Mouse (Mus musculus): ENCODE results near the gene Was. TPM values are rescaled to one million over a fixed set of nuclear protein-coding genes. Genes with fewer than 3 reads are reported as not detected.
"Not testable (repeated sequence)": the region's sequence is repeated elsewhere in the genome, so short reads cannot be mapped to it uniquely, and the experiment has no call there.

Was gene
- polyA plus RNA-seq, 1 experiment: 6.0 TPM

- Histone ChIP-seq H3K4me1 (ENCODE audit: control insufficient read depth, insufficient read depth, insufficient read length, low read length) (peaks cover 2% of the 10 kb centered on the region; the same call in 1 of the 2 replicates), H3K36me3 (ENCODE audit: control insufficient read depth, insufficient read depth, low read length) (no peaks in the 10 kb centered on the region), H3K27me3 (ENCODE audit: control insufficient read depth, insufficient read depth, low read length) (no peaks in the 10 kb centered on the region), H3K4me3 (ENCODE audit: low read depth, low read length) (peak overlapping the region; percentile 54), H3K27ac (ENCODE audit: insufficient read depth, low read depth, low read length) (peak overlapping the region; percentile 83)
- WGBS: 13% methylated on average over 19 of the region's 19 CpGs
- TF ChIP-seq CTCF (IDR thresholded peaks at IDR 0.05; ENCODE audit: extremely low read depth, insufficient read length, insufficient replicate concordance, low read depth, low read length): no peak
- TF ChIP-seq POLR2A (IDR thresholded peaks at IDR 0.05; ENCODE audit: low read depth, low read length): no peak
These were observed 6.5 kb upstream of the Was start for GRCm38 (mm10) chrX:8096787-8097242.

GRCm38 (mm10) chrX:8096068-8096786 is 5.9 kb upstream of the Was start:
- H3K4me3 ChIP-seq (ENCODE audit: low read depth, low read length): peak overlapping the region; percentile 54
- not testable (repeated sequence) for H3K36me3 ChIP-seq (ENCODE audit: control insufficient read depth, insufficient read depth, low read length); H3K27me3 ChIP-seq (ENCODE audit: control insufficient read depth, insufficient read depth, low read length); H3K4me1 ChIP-seq (ENCODE audit: control insufficient read depth, insufficient read depth, insufficient read length, low read length)
- peak overlapping the region; percentile 83 for H3K27ac ChIP-seq (ENCODE audit: insufficient read depth, low read depth, low read length)
- WGBS: 6% methylated on average over 29 of the region's 48 CpGs

- H3K27ac ChIP-seq (ENCODE audit: insufficient read depth, low read depth, low read length): no peak overlapping the region
- no peaks in the 10 kb centered on the region for H3K36me3 ChIP-seq (ENCODE audit: control insufficient read depth, insufficient read depth, low read length)
- no peaks in the 10 kb centered on the region for H3K27me3 ChIP-seq (ENCODE audit: control insufficient read depth, insufficient read depth, low read length)
- no peak overlapping the region for H3K4me3 ChIP-seq (ENCODE audit: low read depth, low read length)
- no peak for TF ChIP-seq CTCF (IDR thresholded peaks at IDR 0.05; ENCODE audit: extremely low read depth, insufficient read length, insufficient replicate concordance, low read depth, low read length)
- TF ChIP-seq POLR2A (IDR thresholded peaks at IDR 0.05; ENCODE audit: low read depth, low read length): no peak
- 66% methylated on average over 10 of the region's 10 CpGs for WGBS
- peaks cover 2% of the 10 kb centered on the region; the same call in 1 of the 2 replicates for H3K4me1 ChIP-seq (ENCODE audit: control insufficient read depth, insufficient read depth, insufficient read length, low read length)
These were observed 5.2 kb upstream of the Was start for GRCm38 (mm10) chrX:8095546-8095945.

DNA sequence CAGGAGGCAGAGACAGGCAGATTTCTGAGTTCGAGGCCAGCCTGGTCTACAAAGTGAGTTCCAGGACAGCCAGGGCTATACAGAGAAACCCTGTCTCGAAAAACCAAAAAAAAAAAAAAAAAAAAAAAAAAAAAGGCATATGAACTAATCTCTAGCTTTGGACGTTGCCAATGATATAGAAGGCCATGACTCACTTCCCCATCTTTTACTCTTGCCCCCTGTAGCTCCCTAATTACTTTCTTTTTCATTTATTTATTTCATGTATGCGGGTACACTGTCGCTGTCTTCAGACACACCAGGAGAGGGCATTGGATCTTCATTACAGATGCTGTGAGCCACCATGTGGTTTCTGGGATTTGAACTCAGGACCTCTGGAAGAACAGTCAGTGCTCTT is 653 bp upstream of the Was start:
- not testable (repeated sequence) for H3K4me1 ChIP-seq (ENCODE audit: control insufficient read depth, insufficient read depth, insufficient read length, low read length); H3K36me3 ChIP-seq (ENCODE audit: control insufficient read depth, insufficient read depth, low read length); H3K27ac ChIP-seq (ENCODE audit: insufficient read depth, low read depth, low read length); H3K27me3 ChIP-seq (ENCODE audit: control insufficient read depth, insufficient read depth, low read length); H3K4me3 ChIP-seq (ENCODE audit: low read depth, low read length)
- 72% methylated on average over 5 of the region's 5 CpGs for WGBS

- H3K27me3 ChIP-seq (ENCODE audit: control insufficient read depth, insufficient read depth, low read length): no peaks in the 10 kb centered on the region
- TF ChIP-seq POLR2A (IDR thresholded peaks at IDR 0.05; ENCODE audit: low read depth, low read length) (no peak), CTCF (IDR thresholded peaks at IDR 0.05; ENCODE audit: extremely low read depth, insufficient read length, insufficient replicate concordance, low read depth, low read length) (no peak)
- WGBS: 77% methylated on average over 3 of the region's 3 CpGs
- no peaks in the 10 kb centered on the region for H3K4me1 ChIP-seq (ENCODE audit: control insufficient read depth, insufficient read depth, insufficient read length, low read length)
- H3K4me3 ChIP-seq (ENCODE audit: low read depth, low read length): peak overlapping the region; percentile 64
- H3K36me3 ChIP-seq (ENCODE audit: control insufficient read depth, insufficient read depth, low read length): no peaks in the 10 kb centered on the region
- H3K27ac ChIP-seq (ENCODE audit: insufficient read depth, low read depth, low read length): no peak overlapping the region
These were observed 552 bp downstream of the Was start for GRCm38 (mm10) chrX:8089746-8090145.

DNA sequence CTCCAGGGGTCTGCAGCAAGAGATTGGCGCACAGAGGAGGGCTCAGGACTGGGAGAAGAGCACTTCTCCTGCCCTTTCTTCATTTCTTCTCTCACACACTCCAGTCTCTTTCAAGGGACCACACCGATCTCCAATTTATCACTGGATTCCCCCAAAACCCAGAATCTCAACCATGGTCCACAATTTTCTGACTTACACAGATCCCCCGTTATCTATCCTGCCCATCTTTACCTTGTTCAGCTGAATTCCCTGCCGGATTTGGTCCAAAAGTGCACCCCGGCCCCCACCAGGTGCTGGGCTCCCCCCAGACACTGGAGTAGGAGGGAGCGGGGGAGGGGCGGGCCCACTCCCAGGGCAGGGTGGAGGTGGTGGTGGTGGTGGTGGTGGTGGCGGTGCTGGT is 4.7 kb downstream of the Was start:
- TF ChIP-seq POLR2A (IDR thresholded peaks at IDR 0.05; ENCODE audit: low read depth, low read length): no peak
- TF ChIP-seq CTCF (IDR thresholded peaks at IDR 0.05; ENCODE audit: extremely low read depth, insufficient read length, insufficient replicate concordance, low read depth, low read length): no peak
- Histone ChIP-seq H3K36me3 (ENCODE audit: control insufficient read depth, insufficient read depth, low read length) (no peaks in the 10 kb centered on the region), H3K4me1 (ENCODE audit: control insufficient read depth, insufficient read depth, insufficient read length, low read length) (no peaks in the 10 kb centered on the region), H3K27me3 (ENCODE audit: control insufficient read depth, insufficient read depth, low read length) (no peaks in the 10 kb centered on the region), H3K4me3 (ENCODE audit: low read depth, low read length) (no peak overlapping the region), H3K27ac (ENCODE audit: insufficient read depth, low read depth, low read length) (no peak overlapping the region)
- WGBS: 87% methylated on average over 7 of the region's 8 CpGs

- H3K4me3 ChIP-seq (ENCODE audit: low read depth, low read length): no peak overlapping the region
- WGBS: 89% methylated on average over 6 of the region's 6 CpGs
- no peaks in the 10 kb centered on the region for H3K4me1 ChIP-seq (ENCODE audit: control insufficient read depth, insufficient read depth, insufficient read length, low read length)
- no peaks in the 10 kb centered on the region for H3K36me3 ChIP-seq (ENCODE audit: control insufficient read depth, insufficient read depth, low read length)
- H3K27ac ChIP-seq (ENCODE audit: insufficient read depth, low read depth, low read length): no peak overlapping the region
- TF ChIP-seq CTCF (IDR thresholded peaks at IDR 0.05; ENCODE audit: extremely low read depth, insufficient read length, insufficient replicate concordance, low read depth, low read length): no peak
- no peak for TF ChIP-seq POLR2A (IDR thresholded peaks at IDR 0.05; ENCODE audit: low read depth, low read length)
- H3K27me3 ChIP-seq (ENCODE audit: control insufficient read depth, insufficient read depth, low read length): no peaks in the 10 kb centered on the region
These were observed 5.5 kb downstream of the Was start for GRCm38 (mm10) chrX:8084771-8085259.
